Mouse (Mus musculus) forebrain, postnatal 0 days (tissue): ENCODE results near the gene Eif4b. TPM values are rescaled to one million over a fixed set of nuclear protein-coding genes. Genes with fewer than 3 reads are reported as not detected.

Experiments used
- ATAC-seq: fragments of 200-750 bp; cut with Nextera tagmentation; 2 replicates; pipeline ENCODE4 v1.8.0; 2017; ENCODE audit warnings: mild to moderate bottlenecking, moderate library complexity
- DNase-seq: peaks from one replicate; pipeline ENCODE4 v3.0.0-alpha.2; 2015
- H3K27ac ChIP-seq: fragments of 300-500 bp; sonication (generic); 2 replicates; pipeline ENCODE4 v1.5.1; 2014; ENCODE audit warnings: low read depth, mild to moderate bottlenecking, antibody characterized with exemption, low read length, moderate library complexity, mixed read lengths
- H3K27me3 ChIP-seq: fragments of 300-500 bp; sonication (generic); 2 replicates; pipeline ENCODE4 v1.6.1; 2014; ENCODE audit warnings: mild to moderate bottlenecking, low read length, mixed read lengths; ENCODE audit not compliant: insufficient read depth
- H3K36me3 ChIP-seq: fragments of 300-500 bp; sonication (generic); 2 replicates; pipeline ENCODE4 v1.6.1; 2014; ENCODE audit warnings: mild to moderate bottlenecking, moderate library complexity; ENCODE audit not compliant: insufficient read depth
- H3K4me1 ChIP-seq: fragments of 300-500 bp; sonication (generic); 2 replicates; pipeline ENCODE4 v1.6.1; 2014; ENCODE audit warnings: antibody characterized with exemption; ENCODE audit not compliant: insufficient read depth
- H3K4me2 ChIP-seq: fragments of 300-500 bp; sonication (generic); 2 replicates; pipeline ENCODE4 v1.6.1; 2014; ENCODE audit warnings: low read depth, mild to moderate bottlenecking, moderate library complexity
- H3K4me3 ChIP-seq: fragments of 300-500 bp; sonication (generic); 2 replicates; pipeline ENCODE4 v1.5.1; 2014; ENCODE audit warnings: low read depth, low read length, mixed read lengths
- H3K9ac ChIP-seq: fragments of 300-500 bp; sonication (generic); 2 replicates; pipeline ENCODE4 v1.6.1; 2014; ENCODE audit warnings: mild to moderate bottlenecking
- H3K9me3 ChIP-seq: fragments of 300-500 bp; sonication (generic); 2 replicates; pipeline ENCODE4 v1.6.1; 2016; ENCODE audit warnings: low read length
- CTCF ChIP-seq: sonication (generic); IDR thresholded peaks from 2 replicates; pipeline ENCODE4 v1.5.1; 2016; ENCODE audit warnings: antibody characterized with exemption, control low read depth, low read depth
- WGBS: fragments of 180-500 bp; shearing (Covaris S2); extraction: QIAGEN DNeasy Blood & Tissue Kit; methylation state at CpG from one replicate; pipeline ENCODE4 v1.1.7; 2014; 5-methylcytosine and 5-hydroxymethylcytosine counted together
- polyA plus RNA-seq: library from polyadenylated mRNA; unstranded; fragments of >200 nt; fragmentation: Nextera tagmentation; extraction: Ambion mirVana; gene quantifications from 2 replicates; pipeline ENCODE4 v1.2.1, GENCODE M21; 2015
- total RNA-seq: library from RNA; depleted of rRNA; stranded (reverse); fragments of >200 nt; gene quantifications from 2 replicates; pipeline ENCODE4 v1.2.3, GENCODE M21; 2014

The Eif4b gene
- total and polyA plus RNA-seq, 2 experiments from 2014 or later, result 72.8 to 194 TPM

DNA sequence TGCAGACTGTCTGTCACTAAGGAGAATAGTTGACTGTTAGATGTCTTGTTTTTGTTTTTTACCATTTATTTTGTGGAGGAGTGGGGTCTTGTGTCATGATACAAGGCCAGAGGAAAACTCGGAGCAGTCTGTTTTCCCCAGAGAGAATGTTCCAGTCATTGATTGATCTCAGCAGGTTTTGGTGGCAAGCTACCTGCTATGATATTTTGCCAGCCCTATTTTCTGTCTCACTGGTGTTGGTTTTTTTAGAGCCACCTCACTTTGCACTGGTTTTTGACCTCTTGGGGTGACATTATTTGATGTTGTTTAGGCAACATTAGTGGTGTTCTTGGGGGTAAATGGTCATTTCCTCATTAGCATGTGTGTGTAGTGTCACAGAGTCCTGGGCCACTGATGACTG is 18.1 kb downstream of the Eif4b start:
- 84% methylated on average over 1 of the region's 1 CpGs for WGBS
- Histone ChIP-seq H3K4me3 (no peak overlapping the region), H3K9me3 (no peaks in the 10 kb centered on the region), H3K4me2 (no peak overlapping the region), H3K27ac (no peak overlapping the region), H3K27me3 (no peaks in the 10 kb centered on the region), H3K4me1 (no peaks in the 10 kb centered on the region), H3K9ac (no peak overlapping the region), H3K36me3 (peaks cover 98% of the 10 kb centered on the region)
- no peak for ATAC-seq
- DNase-seq, result no peak
- no peak for TF ChIP-seq CTCF

GRCm38 (mm10) chr15:102092222-102092621 is 18.6 kb downstream of the Eif4b start:
- H3K27ac ChIP-seq, result no peak overlapping the region
- no peak overlapping the region for H3K4me3 ChIP-seq
- no peak for TF ChIP-seq CTCF
- H3K4me2 ChIP-seq, result no peak overlapping the region
- H3K4me1 ChIP-seq, result no peaks in the 10 kb centered on the region
- peaks cover 94% of the 10 kb centered on the region for H3K36me3 ChIP-seq
- H3K9ac ChIP-seq, result no peak overlapping the region
- DNase-seq (no peak), ATAC-seq (no peak)
- no peaks in the 10 kb centered on the region for H3K27me3 ChIP-seq
- WGBS, result 93% methylated on average over 4 of the region's 4 CpGs
- H3K9me3 ChIP-seq, result no peaks in the 10 kb centered on the region

DNA sequence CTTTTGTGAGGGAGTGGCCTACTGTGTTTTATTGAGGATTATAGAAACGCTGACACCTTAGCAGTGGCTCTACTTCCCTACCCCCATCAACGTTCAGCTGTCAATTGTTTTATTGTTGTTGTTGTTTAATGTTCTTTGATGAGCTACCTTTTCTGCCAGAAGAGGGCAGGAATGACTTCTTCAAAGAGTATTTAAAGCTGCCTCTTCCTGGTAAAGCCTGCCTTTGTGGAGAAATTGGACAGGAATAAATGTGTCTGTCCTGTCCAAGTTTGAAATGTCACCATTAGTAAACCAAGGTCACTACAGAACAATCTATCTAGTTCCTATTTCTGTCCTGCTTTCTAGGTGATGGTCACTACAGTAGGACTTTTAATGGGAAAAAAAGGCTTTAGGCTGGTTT is 20.6 kb downstream of the Eif4b start:
- H3K27me3 ChIP-seq, result no peaks in the 10 kb centered on the region
- 63% methylated on average over 2 of the region's 2 CpGs for WGBS
- TF ChIP-seq CTCF, result no peak
- H3K9ac ChIP-seq, result no peak overlapping the region
- no peak overlapping the region for H3K4me3 ChIP-seq
- DNase-seq (no peak), ATAC-seq (no peak)
- H3K36me3 ChIP-seq, result peaks cover 87% of the 10 kb centered on the region
- H3K9me3 ChIP-seq, result no peaks in the 10 kb centered on the region
- H3K27ac ChIP-seq, result no peak overlapping the region
- no peak overlapping the region for H3K4me2 ChIP-seq
- H3K4me1 ChIP-seq, result no peaks in the 10 kb centered on the region

DNA sequence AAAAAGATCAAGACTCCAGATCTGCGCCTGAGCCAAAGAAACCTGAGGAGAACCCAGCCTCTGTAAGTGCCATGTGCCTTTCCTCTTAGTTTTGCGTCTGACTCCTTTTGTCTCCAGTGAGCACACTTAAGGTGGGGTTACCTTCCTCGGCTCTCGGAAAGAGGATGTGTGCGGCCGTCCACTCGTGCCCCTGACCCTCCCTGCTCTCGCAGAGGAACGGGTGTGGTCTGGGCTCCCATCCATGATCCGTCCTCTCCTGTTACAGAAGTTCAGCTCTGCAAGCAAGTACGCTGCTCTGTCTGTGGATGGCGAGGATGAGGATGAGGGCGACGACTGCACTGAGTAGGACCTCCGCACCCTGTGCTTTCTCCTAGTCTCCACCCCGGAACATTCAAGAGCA is 21.4 kb downstream of the Eif4b start:
- H3K4me2 ChIP-seq, result no peak overlapping the region
- TF ChIP-seq CTCF, result no peak
- H3K4me3 ChIP-seq, result no peak overlapping the region
- no peak overlapping the region for H3K9ac ChIP-seq
- no peaks in the 10 kb centered on the region for H3K9me3 ChIP-seq
- peaks cover 80% of the 10 kb centered on the region for H3K36me3 ChIP-seq
- 83% methylated on average over 16 of the region's 16 CpGs for WGBS
- no peak overlapping the region for H3K27ac ChIP-seq
- no peaks in the 10 kb centered on the region for H3K27me3 ChIP-seq
- DNase-seq, result no peak
- peaks cover 4% of the 10 kb centered on the region; the same call in 1 of the 2 replicates for H3K4me1 ChIP-seq
- ATAC-seq, result no peak

- TF ChIP-seq CTCF, result no peak
Observed at GRCm38 (mm10) chr15:102097147-102097915, 23.8 kb downstream of the Eif4b start.

DNA sequence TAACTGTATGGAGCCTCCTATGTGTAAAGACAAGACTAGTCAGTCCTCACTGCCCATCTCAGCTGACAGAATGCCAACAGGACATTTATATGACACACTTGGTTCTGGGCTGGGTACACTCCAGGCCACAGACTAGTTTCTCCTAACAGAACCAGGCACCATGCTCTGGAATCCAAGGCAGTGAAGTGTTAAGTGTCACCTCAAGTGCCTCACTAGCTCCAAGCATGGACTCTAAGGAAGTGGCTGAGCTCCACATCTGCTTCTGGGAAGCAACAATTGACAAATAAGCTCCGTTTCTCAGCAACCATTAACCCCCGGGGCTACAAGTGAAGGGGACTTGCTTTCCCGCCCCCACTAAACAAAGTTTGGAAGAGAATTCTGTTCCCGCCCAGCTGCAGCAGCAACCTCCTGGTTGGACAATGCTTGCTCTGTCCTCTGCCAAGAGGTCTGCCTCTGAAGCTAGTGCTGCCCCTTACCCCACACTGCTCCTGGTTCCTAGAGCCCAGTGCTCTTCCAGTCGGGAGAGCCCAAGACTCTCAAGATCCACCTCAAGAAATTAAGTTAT is 24.5 kb downstream of the Eif4b start:
- Histone ChIP-seq H3K27ac (no peak overlapping the region), H3K4me3 (no peak overlapping the region), H3K27me3 (no peaks in the 10 kb centered on the region), H3K4me2 (no peak overlapping the region), H3K36me3 (peaks cover 49% of the 10 kb centered on the region), H3K9me3 (no peaks in the 10 kb centered on the region), H3K4me1 (peaks cover 5% of the 10 kb centered on the region; the same call in 1 of the 2 replicates), H3K9ac (no peak overlapping the region)
- WGBS, result 27% methylated on average over 5 of the region's 5 CpGs
- DNase-seq (no peak), ATAC-seq (no peak)
- TF ChIP-seq CTCF, result no peak

More at GRCm38 (mm10) chr15:102097147-102097915, 23.8 kb downstream of the Eif4b start:
- H3K27me3 ChIP-seq, result no peaks in the 10 kb centered on the region
- ATAC-seq (no peak), DNase-seq (no peak)
- no peak overlapping the region for H3K4me2 ChIP-seq
- H3K9ac ChIP-seq, result no peak overlapping the region
- no peak overlapping the region for H3K27ac ChIP-seq
- H3K4me1 ChIP-seq, result peaks cover 5% of the 10 kb centered on the region; the same call in 1 of the 2 replicates
- no peaks in the 10 kb centered on the region for H3K9me3 ChIP-seq
- H3K4me3 ChIP-seq, result no peak overlapping the region
- peaks cover 56% of the 10 kb centered on the region for H3K36me3 ChIP-seq
- 82% methylated on average over 8 of the region's 8 CpGs for WGBS

DNA sequence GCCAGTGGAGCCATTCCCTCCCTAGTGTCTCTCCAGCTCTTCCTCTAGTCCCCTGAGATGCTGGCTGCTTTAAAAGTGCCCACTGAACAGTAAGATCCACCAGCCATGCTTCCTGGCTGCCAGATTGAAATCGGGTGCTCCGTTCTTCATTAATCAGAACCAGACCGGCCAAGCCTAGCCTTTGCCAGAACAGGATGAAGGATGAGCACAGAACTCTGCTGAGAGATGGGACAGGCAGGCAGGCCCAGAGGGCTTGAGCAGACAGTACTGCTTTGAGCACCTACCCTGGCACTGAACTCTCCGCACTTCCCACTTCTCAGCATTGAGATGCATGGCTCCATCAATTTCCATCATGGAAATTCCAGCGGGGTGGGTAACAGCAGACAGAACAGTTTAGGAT is 25.7 kb downstream of the Eif4b start:
- no peaks in the 10 kb centered on the region for H3K9me3 ChIP-seq
- peaks cover 5% of the 10 kb centered on the region; the same call in 1 of the 2 replicates for H3K4me1 ChIP-seq
- no peak overlapping the region for H3K4me3 ChIP-seq
- H3K27ac ChIP-seq, result no peak overlapping the region
- H3K27me3 ChIP-seq, result no peaks in the 10 kb centered on the region
- WGBS, result 62% methylated on average over 5 of the region's 5 CpGs
- H3K9ac ChIP-seq, result no peak overlapping the region
- H3K4me2 ChIP-seq, result no peak overlapping the region
- TF ChIP-seq CTCF, result no peak
- ATAC-seq (no peak), DNase-seq (no peak)
- H3K36me3 ChIP-seq, result peaks cover 37% of the 10 kb centered on the region
